Comparison of ENCODE assay signal across 13 mouse cellular contexts in genomic region chr7:80193941-80194739, GRCm38 (mm10). TPM values are rescaled to one million over a fixed set of nuclear protein-coding genes. Genes with fewer than 3 reads are reported as not detected.
DNase-seq lines count a peak whose midpoint lies in the region; ATAC-seq and TF ChIP-seq lines count a peak whose summit lies in the region.
"Had no signal": no experiment of that assay in that cellular context is flagged by ENCODE, and none has a peak within 500 bp of the region (broad histone marks: within the 10 kb centered on the region; RNA-seq: fewer than 3 reads in every experiment).

No protein-coding gene starts in this region.

- no peak for TF ChIP-seq RAD21 in CH12.LX (IDR thresholded peaks at IDR 0.05; ENCODE audit: low read depth, low read length)

- no peak for ATAC-seq in intestine, embryonic 16.5 days
- no peak for ATAC-seq in intestine, postnatal 0 days
- ATAC-seq in forebrain, embryonic 14.5 days = no peak
- ATAC-seq in liver, postnatal 0 days = no peak
- ATAC-seq in cerebellum, adult (ENCODE audit: insufficient number of reproducible peaks, low FRiP score, low TSS enrichment) = no peak
- ATAC-seq: intestine, embryonic 15.5 days had no signal

- no peak for TF ChIP-seq POLR2A in CH12.LX (IDR thresholded peaks at IDR 0.05; ENCODE audit: low read depth, low read length)

- H3K4me2 ChIP-seq in intestine, embryonic 16.5 days (ENCODE audit: low read depth, low read length) = no peak overlapping the region
- no peak overlapping the region for H3K4me2 ChIP-seq in intestine, postnatal 0 days (replicated peaks; ENCODE audit: low read depth)
- no peak overlapping the region for H3K4me2 ChIP-seq in CH12.LX (ENCODE audit: insufficient read depth, low read depth, poor library complexity, severe bottlenecking)
- H3K4me2 ChIP-seq in forebrain, embryonic 14.5 days (ENCODE audit: low read length) = 0 out of 2 replicates have a peak overlapping the region, but pooled peaks have one; percentile 12
- H3K4me2 ChIP-seq in liver, postnatal 0 days (ENCODE audit: low read depth, low read length) = no peak overlapping the region; the same call in 1 of the 2 replicates
- H3K4me2 ChIP-seq: intestine, embryonic 15.5 days; limb, embryonic 12.5 days had no signal

- H3K9ac ChIP-seq in intestine, embryonic 16.5 days (ENCODE audit: low read depth, low read length) = 0 out of 2 replicates have a peak overlapping the region, but pooled peaks have one; percentile 16
- no peak overlapping the region for H3K9ac ChIP-seq in intestine, postnatal 0 days (ENCODE audit: low read depth, low read length)
- H3K9ac ChIP-seq in CH12.LX (ENCODE audit: insufficient read depth, low read depth) = no peak overlapping the region
- peak overlapping the region; percentile 30; the same call in 1 of the 2 replicates for H3K9ac ChIP-seq in forebrain, embryonic 14.5 days (ENCODE audit: low read length)
- no peak overlapping the region; the same call in 1 of the 2 replicates for H3K9ac ChIP-seq in liver, postnatal 0 days (replicated peaks)
- H3K9ac ChIP-seq: intestine, embryonic 15.5 days; limb, embryonic 12.5 days had no signal

- DNase-seq in CH12.LX (ENCODE audit: extremely low read depth) = no peak
- peak; percentile 66 for DNase-seq in forebrain, embryonic 14.5 days (ENCODE audit: low spot score)
- DNase-seq in liver, postnatal 0 days = no peak
- DNase-seq in urinary bladder, postnatal 4 days (ENCODE audit: low spot score in 2 of 2) = no peak
- no peak for DNase-seq in cerebellum, postnatal 4 days (ENCODE audit: low spot score in 2 of 2)
- DNase-seq: cerebellum, adult 11-12 months had no signal

- dilution Hi-C loops in CH12.LX (cut with MboI; ENCODE audit: extremely low pct_ligation_motif_present, extremely low pct_unique_long_range_greater_than_20kb, low sequenced_read_pairs) = no loop called here

- in situ Hi-C loops in CH12.LX (cut with MboI; ENCODE audit: low pct_ligation_motif_present, low pct_unique_long_range_greater_than_20kb, low sequenced_read_pairs) = no loop called here

- H3K36me3 ChIP-seq in intestine, embryonic 16.5 days (ENCODE audit: control insufficient read depth, insufficient read depth, low read length) = no peaks in the 10 kb centered on the region
- H3K36me3 ChIP-seq in intestine, postnatal 0 days (ENCODE audit: control insufficient read depth, insufficient read depth) = no peaks in the 10 kb centered on the region
- no peaks in the 10 kb centered on the region for H3K36me3 ChIP-seq in CH12.LX (replicated peaks in 1 of 2; ENCODE audit: control insufficient read depth in 1 of 2, insufficient read depth in 1 of 2, low read length in 1 of 2)
- H3K36me3 ChIP-seq in forebrain, embryonic 14.5 days (ENCODE audit: control insufficient read depth, insufficient read depth, low read length) = no peaks in the 10 kb centered on the region
- H3K36me3 ChIP-seq in liver, postnatal 0 days (replicated peaks; ENCODE audit: insufficient read depth, low read length) = no peaks in the 10 kb centered on the region
- H3K36me3 ChIP-seq: intestine, embryonic 15.5 days; limb, embryonic 12.5 days had no signal

- peaks cover 4% of the 10 kb centered on the region for H3K79me2 ChIP-seq in CH12.LX (replicated peaks; ENCODE audit: control insufficient read depth, extremely low read depth, insufficient read depth, poor library complexity, severe bottlenecking)

- no peaks in the 10 kb centered on the region for H3K27me3 ChIP-seq in intestine, embryonic 16.5 days (replicated peaks; ENCODE audit: control insufficient read depth, insufficient read depth, low read length)
- H3K27me3 ChIP-seq in intestine, postnatal 0 days (replicated peaks; ENCODE audit: control insufficient read depth, insufficient read depth, low read length) = no peaks in the 10 kb centered on the region
- peaks cover 3% of the 10 kb centered on the region for H3K27me3 ChIP-seq in CH12.LX (replicated peaks)
- H3K27me3 ChIP-seq in forebrain, embryonic 14.5 days (replicated peaks; ENCODE audit: control insufficient read depth, insufficient read depth, low read length) = no peaks in the 10 kb centered on the region
- H3K27me3 ChIP-seq in liver, postnatal 0 days (ENCODE audit: insufficient read depth, low read length) = no peaks in the 10 kb centered on the region
- H3K27me3 ChIP-seq: intestine, embryonic 15.5 days; limb, embryonic 12.5 days had no signal

- H3K27ac ChIP-seq in intestine, embryonic 16.5 days (ENCODE audit: low read length) = no peak overlapping the region
- H3K27ac ChIP-seq in intestine, postnatal 0 days (ENCODE audit: low read depth, low read length) = no peak overlapping the region
- H3K27ac ChIP-seq in CH12.LX (ENCODE audit: insufficient read depth, low read depth) = peak overlapping the region; percentile 3; the same call in 1 of the 2 replicates
- H3K27ac ChIP-seq in forebrain, embryonic 14.5 days (ENCODE audit: low read depth, low read length) = peak overlapping the region; percentile 85
- peak overlapping the region; percentile 86 for H3K27ac ChIP-seq in liver, postnatal 0 days (ENCODE audit: low read depth)
- H3K27ac ChIP-seq: intestine, embryonic 15.5 days; limb, embryonic 12.5 days had no signal

- 71% methylated on average over 13 of the region's 13 CpGs for WGBS in intestine, embryonic 16.5 days
- WGBS in intestine, postnatal 0 days = 81% methylated on average over 13 of the region's 13 CpGs
- WGBS in forebrain, embryonic 14.5 days = 49% methylated on average over 13 of the region's 13 CpGs
- 67% methylated on average over 13 of the region's 13 CpGs for WGBS in liver, postnatal 0 days (ENCODE audit: insufficient replicate concordance)

- no peak for TF ChIP-seq CTCF in intestine, postnatal 0 days (IDR thresholded peaks at IDR 0.05; ENCODE audit: low read depth)
- no peak for TF ChIP-seq CTCF in CH12.LX (conservative IDR thresholded peaks at IDR 0.05 in 1 of 2, IDR thresholded peaks at IDR 0.05 in 1 of 2; ENCODE audit: low read depth in 2 of 2, low read length in 2 of 2)
- TF ChIP-seq CTCF in liver, postnatal 0 days (IDR thresholded peaks at IDR 0.05; ENCODE audit: low read depth) = no peak

- TF ChIP-seq EP300 in CH12.LX (IDR thresholded peaks at IDR 0.05; ENCODE audit: low read length) = no peak
- no peak for TF ChIP-seq EP300 in liver, postnatal 0 days (IDR thresholded peaks at IDR 0.05; ENCODE audit: low read depth)

- peaks cover 42% of the 10 kb centered on the region for H3K4me1 ChIP-seq in intestine, embryonic 16.5 days (ENCODE audit: control insufficient read depth, insufficient read depth, low read length)
- peaks cover 18% of the 10 kb centered on the region; the same call in 1 of the 2 replicates for H3K4me1 ChIP-seq in intestine, postnatal 0 days (replicated peaks; ENCODE audit: control insufficient read depth, insufficient read depth, low read length)
- peaks cover 28 to 73% of the 10 kb centered on the region in 2 experiments for H3K4me1 ChIP-seq in CH12.LX (ENCODE audit: control insufficient read depth in 1 of 2, insufficient read depth in 2 of 2)
- peaks cover 53% of the 10 kb centered on the region for H3K4me1 ChIP-seq in forebrain, embryonic 14.5 days (ENCODE audit: control insufficient read depth, insufficient read depth, low read length)
- H3K4me1 ChIP-seq in liver, postnatal 0 days (ENCODE audit: insufficient read depth) = peaks cover 65% of the 10 kb centered on the region

- no peaks in the 10 kb centered on the region for H3K9me3 ChIP-seq in intestine, embryonic 16.5 days (ENCODE audit: control insufficient read depth, low read length)
- H3K9me3 ChIP-seq in intestine, postnatal 0 days (ENCODE audit: control insufficient read depth) = no peaks in the 10 kb centered on the region
- H3K9me3 ChIP-seq in CH12.LX (replicated peaks; ENCODE audit: low read length) = no peaks in the 10 kb centered on the region
- H3K9me3 ChIP-seq in forebrain, embryonic 14.5 days (replicated peaks; ENCODE audit: control insufficient read depth, low read length) = no peaks in the 10 kb centered on the region
- no peaks in the 10 kb centered on the region for H3K9me3 ChIP-seq in liver, postnatal 0 days (ENCODE audit: low read length)
- H3K9me3 ChIP-seq: intestine, embryonic 15.5 days; limb, embryonic 12.5 days had no signal

- no peak overlapping the region for H3K4me3 ChIP-seq in intestine, embryonic 16.5 days (ENCODE audit: low read length)
- H3K4me3 ChIP-seq in intestine, postnatal 0 days (ENCODE audit: low read depth, low read length) = no peak overlapping the region
- no peak overlapping the region for H3K4me3 ChIP-seq in CH12.LX (replicated peaks in 1 of 3; ENCODE audit: low read depth in 2 of 3, low read length in 2 of 3, poor library complexity in 1 of 3)
- H3K4me3 ChIP-seq in forebrain, embryonic 14.5 days (ENCODE audit: low read depth, low read length) = no peak overlapping the region
- no peak overlapping the region for H3K4me3 ChIP-seq in liver, postnatal 0 days (ENCODE audit: low read depth, low read length)
- H3K4me3 ChIP-seq: erythroblast, embryonic 14.5 days; intestine, embryonic 15.5 days; limb, embryonic 12.5 days had no signal

RNA-seq across cellular contexts. Expression of gene Sema4b, which starts 7.5 kb away (rescaled TPM):
- polyA plus RNA-seq in intestine, embryonic 16.5 days (2015; fragmentation: Nextera tagmentation; extraction: Ambion mirVana) = 14.9 and 16.3 TPM in 2 replicates
- 23.1 and 25.1 TPM in 2 replicates for polyA plus RNA-seq in intestine, postnatal 0 days (2015; fragmentation: Nextera tagmentation; extraction: Ambion mirVana)
- total RNA-seq in CH12.LX (2012; rRNA removed) (8.6 and 9.4 TPM in 2 replicates), CH12.LX (2014; rRNA removed) (1.3 and 1.5 TPM in 2 replicates)
- 5.2 and 6.7 TPM in 2 replicates for polyA plus RNA-seq in CH12.LX (2012; ENCODE audit: insufficient read length, low read depth)
- 11.6 and 12.8 TPM in 2 replicates for polyA plus RNA-seq in forebrain, embryonic 14.5 days (2014; fragmentation: Nextera tagmentation; extraction: Ambion mirVana)
- 11.7 and 13.5 TPM in 2 replicates for polyA plus RNA-seq in liver, postnatal 0 days (2015; fragmentation: Nextera tagmentation; extraction: Ambion mirVana)

RNA-seq across cellular contexts. Expression of gene Cib1, which starts 38.5 kb away (rescaled TPM):
- polyA plus RNA-seq in intestine, embryonic 16.5 days (2015; fragmentation: Nextera tagmentation; extraction: Ambion mirVana) = 285 and 306 TPM in 2 replicates
- polyA plus RNA-seq in intestine, postnatal 0 days (2015; fragmentation: Nextera tagmentation; extraction: Ambion mirVana) = 526 and 531 TPM in 2 replicates
- total RNA-seq in CH12.LX (2012; rRNA removed) (69.6 and 73.1 TPM in 2 replicates), CH12.LX (2014; rRNA removed) (29.1 and 29.5 TPM in 2 replicates)
- 48.1 and 51.8 TPM in 2 replicates for polyA plus RNA-seq in CH12.LX (2012; ENCODE audit: insufficient read length, low read depth)
- polyA plus RNA-seq in forebrain, embryonic 14.5 days (2014; fragmentation: Nextera tagmentation; extraction: Ambion mirVana) = 32.7 and 38.5 TPM in 2 replicates
- 79.4 and 89.2 TPM in 2 replicates for polyA plus RNA-seq in liver, postnatal 0 days (2015; fragmentation: Nextera tagmentation; extraction: Ambion mirVana)

RNA-seq across cellular contexts. Expression of gene Gdpgp1, which starts 38.5 kb away (rescaled TPM):
- 7.6 and 8.1 TPM in 2 replicates for polyA plus RNA-seq in intestine, embryonic 16.5 days (2015; fragmentation: Nextera tagmentation; extraction: Ambion mirVana)
- polyA plus RNA-seq in intestine, postnatal 0 days (2015; fragmentation: Nextera tagmentation; extraction: Ambion mirVana) = 6.5 and 7.4 TPM in 2 replicates
- total RNA-seq in CH12.LX (2012; rRNA removed) (3.6 and 4.2 TPM in 2 replicates), CH12.LX (2014; rRNA removed) (1.9 and 2.0 TPM in 2 replicates)
- polyA plus RNA-seq in CH12.LX (2012; ENCODE audit: insufficient read length, low read depth) = 2.9 and 3.0 TPM in 2 replicates
- polyA plus RNA-seq in forebrain, embryonic 14.5 days (2014; fragmentation: Nextera tagmentation; extraction: Ambion mirVana) = 2.1 and 2.7 TPM in 2 replicates
- polyA plus RNA-seq in liver, postnatal 0 days (2015; fragmentation: Nextera tagmentation; extraction: Ambion mirVana) = 1.5 and 1.6 TPM in 2 replicates

RNA-seq across cellular contexts. Expression of gene Ttll13, which starts 52.0 kb away (rescaled TPM):
- polyA plus RNA-seq in intestine, embryonic 16.5 days (2015; fragmentation: Nextera tagmentation; extraction: Ambion mirVana) = 0.56 and 0.69 TPM in 2 replicates
- 0.77 and 1.3 TPM in 2 replicates for polyA plus RNA-seq in intestine, postnatal 0 days (2015; fragmentation: Nextera tagmentation; extraction: Ambion mirVana)
- total RNA-seq in CH12.LX (2012; rRNA removed) (0.59 TPM in 2 replicates), CH12.LX (2014; rRNA removed) (not detected in 2 replicates)
- polyA plus RNA-seq in CH12.LX (2012; ENCODE audit: insufficient read length, low read depth) = 0.55 TPM in 1 of 2 replicates, not detected in the other
- 0.87 and 1.2 TPM in 2 replicates for polyA plus RNA-seq in forebrain, embryonic 14.5 days (2014; fragmentation: Nextera tagmentation; extraction: Ambion mirVana)
- 0.43 TPM in 2 replicates for polyA plus RNA-seq in liver, postnatal 0 days (2015; fragmentation: Nextera tagmentation; extraction: Ambion mirVana)
- polyA plus RNA-seq: C2C12 had no signal

Comparison
In these comparisons a context has a peak if more than half of its experiments do, and no peak if none do; other contexts are left out.
1. H3K9ac ChIP-seq: peak in intestine, embryonic 16.5 days (single experiment) and forebrain, embryonic 14.5 days (single experiment); none in intestine, postnatal 0 days (single experiment), CH12.LX (single experiment) and liver, postnatal 0 days (single experiment).
2. H3K27ac ChIP-seq: peak in CH12.LX (single experiment), forebrain, embryonic 14.5 days (single experiment) and liver, postnatal 0 days (single experiment); none in intestine, embryonic 16.5 days (single experiment) and intestine, postnatal 0 days (single experiment).